Mouse (Mus musculus) liver, adult 2 months (tissue): ENCODE measurements around the gene Pabpn1l.

Experiments used
- CTCF ChIP-seq: fragments of 200-500 bp; IDR thresholded peaks from 2 replicates; pipeline ENCODE4 v1.5.1; 2011; ENCODE audit warnings: low read depth, low read length, control low read depth
- POLR2A ChIP-seq: fragments of 200-500 bp; IDR thresholded peaks from 2 replicates; pipeline ENCODE4 v1.6.1; 2011; ENCODE audit warnings: low read length, control low read depth; ENCODE audit not compliant: insufficient read depth; ENCODE audit errors: extremely low read depth

GRCm38 (mm10) chr8:122617947-122618546 lies 4.5 kb downstream of the Pabpn1l start:
- TF ChIP-seq CTCF (peak; percentile 74), POLR2A (no peak)
